Mouse (Mus musculus): Measurements from ENCODE around the gene Pigt. TPM values are rescaled to one million over a fixed set of nuclear protein-coding genes. Genes with fewer than 3 reads are reported as not detected.

The Pigt gene
- polyA plus RNA-seq, 1 experiment: 73.6 TPM

DNA sequence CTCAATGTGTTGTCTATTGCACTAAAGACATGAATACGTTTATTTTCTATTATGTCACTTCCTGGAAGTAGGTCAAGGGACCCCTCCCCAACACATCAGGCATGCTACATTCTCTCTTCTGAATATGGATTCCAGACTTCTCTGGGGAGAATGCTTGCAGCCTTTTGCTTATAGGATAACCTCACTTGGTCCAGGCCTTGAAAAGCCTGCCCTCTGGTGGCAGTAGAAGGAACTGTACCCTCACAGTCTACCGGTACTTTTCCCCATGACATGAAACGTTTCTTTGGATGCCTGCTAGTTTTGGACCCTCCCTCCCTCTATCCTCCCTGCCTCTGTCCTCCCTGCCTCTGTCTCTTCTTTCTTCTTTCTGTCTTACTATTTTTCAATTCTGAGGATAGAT lies 33.8 kb downstream of the Pigt start:
- TF ChIP-seq POLR2A (IDR thresholded peaks at IDR 0.05; ENCODE audit: extremely low read depth, insufficient read depth, low read length) (no peak), CTCF (IDR thresholded peaks at IDR 0.05; ENCODE audit: extremely low read depth, insufficient read depth, low read length) (peak; percentile 86)
- Histone ChIP-seq H3K4me3 (ENCODE audit: insufficient read depth, low read length) (no peak overlapping the region), H3K27ac (ENCODE audit: insufficient read depth, low read length) (no peak overlapping the region)

DNA sequence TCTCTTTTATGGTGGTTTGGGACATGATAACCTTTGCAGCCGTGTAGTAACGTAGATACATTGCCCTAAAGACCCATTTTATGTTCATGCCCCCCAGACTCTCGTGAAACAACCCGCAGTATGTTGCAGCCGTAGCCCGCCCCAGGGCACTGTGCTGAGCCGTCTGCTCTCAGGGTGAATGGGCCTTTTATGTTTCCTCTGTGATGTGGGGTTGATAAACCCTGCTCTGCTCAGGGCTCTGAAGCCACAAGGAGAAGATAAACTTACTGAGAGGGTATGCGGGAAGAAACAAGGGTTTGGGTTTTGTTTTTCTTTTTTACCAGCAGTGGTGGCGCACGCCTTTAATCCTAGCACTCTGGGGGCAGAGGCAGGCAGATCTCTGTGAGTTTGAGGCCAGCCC lies 37.0 kb downstream of the Pigt start:
- TF ChIP-seq POLR2A (IDR thresholded peaks at IDR 0.05; ENCODE audit: extremely low read depth, insufficient read depth, low read length): no peak
- no peak for TF ChIP-seq CTCF (IDR thresholded peaks at IDR 0.05; ENCODE audit: extremely low read depth, insufficient read depth, low read length)
- H3K4me3 ChIP-seq (ENCODE audit: insufficient read depth, low read length): no peak overlapping the region
- H3K4me1 ChIP-seq (ENCODE audit: control insufficient read depth, insufficient read depth, low read length): no peaks in the 10 kb centered on the region
- H3K27ac ChIP-seq (ENCODE audit: insufficient read depth, low read length): no peak overlapping the region

More for the DNA sequence above, 33.8 kb downstream of the Pigt start:
- no peaks in the 10 kb centered on the region for H3K4me1 ChIP-seq (ENCODE audit: control insufficient read depth, insufficient read depth, low read length)

GRCm38 (mm10) chr2:164537003-164537402 lies 39.7 kb downstream of the Pigt start:
- TF ChIP-seq POLR2A (IDR thresholded peaks at IDR 0.05; ENCODE audit: extremely low read depth, insufficient read depth, low read length) (no peak), CTCF (IDR thresholded peaks at IDR 0.05; ENCODE audit: extremely low read depth, insufficient read depth, low read length) (no peak)
- Histone ChIP-seq H3K4me1 (ENCODE audit: control insufficient read depth, insufficient read depth, low read length) (no peaks in the 10 kb centered on the region), H3K27ac (ENCODE audit: insufficient read depth, low read length) (no peak overlapping the region), H3K4me3 (ENCODE audit: insufficient read depth, low read length) (no peak overlapping the region)

GRCm38 (mm10) chr2:164540652-164541427 lies 43.5 kb downstream of the Pigt start:
- Histone ChIP-seq H3K4me1 (ENCODE audit: control insufficient read depth, insufficient read depth, low read length) (no peaks in the 10 kb centered on the region), H3K27ac (ENCODE audit: insufficient read depth, low read length) (no peak overlapping the region), H3K4me3 (ENCODE audit: insufficient read depth, low read length) (no peak overlapping the region)
- TF ChIP-seq CTCF (IDR thresholded peaks at IDR 0.05; ENCODE audit: extremely low read depth, insufficient read depth, low read length): no peak

DNA sequence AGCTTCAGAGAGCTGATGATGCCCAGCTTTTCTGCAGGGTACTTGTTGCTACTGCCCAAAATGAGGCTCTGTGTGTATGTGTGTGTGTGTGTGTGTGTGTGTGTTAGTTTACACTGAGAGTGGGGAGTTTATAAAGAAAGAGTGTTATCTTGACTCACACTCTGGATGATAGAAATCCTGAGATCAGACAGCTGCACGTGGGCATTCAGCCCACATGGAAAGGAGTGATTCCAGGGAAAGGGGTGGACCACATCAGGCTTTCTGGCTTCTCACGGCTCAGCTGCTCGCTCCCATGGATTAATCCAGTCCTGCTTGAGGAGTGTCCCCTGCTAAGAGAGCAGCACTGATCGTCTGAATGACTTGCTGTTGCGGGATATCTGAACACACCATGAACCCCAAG lies 44.8 kb downstream of the Pigt start:
- H3K27ac ChIP-seq (ENCODE audit: insufficient read depth, low read length): no peak overlapping the region
- no peaks in the 10 kb centered on the region for H3K4me1 ChIP-seq (ENCODE audit: control insufficient read depth, insufficient read depth, low read length)
- TF ChIP-seq POLR2A (IDR thresholded peaks at IDR 0.05; ENCODE audit: extremely low read depth, insufficient read depth, low read length): no peak
- no peak for TF ChIP-seq CTCF (IDR thresholded peaks at IDR 0.05; ENCODE audit: extremely low read depth, insufficient read depth, low read length)

GRCm38 (mm10) chr2:164542598-164542997 lies 45.3 kb downstream of the Pigt start:
- Histone ChIP-seq H3K27ac (ENCODE audit: insufficient read depth, low read length) (no peak overlapping the region), H3K4me3 (ENCODE audit: insufficient read depth, low read length) (no peak overlapping the region), H3K4me1 (ENCODE audit: control insufficient read depth, insufficient read depth, low read length) (no peaks in the 10 kb centered on the region)
- no peak for TF ChIP-seq POLR2A (IDR thresholded peaks at IDR 0.05; ENCODE audit: extremely low read depth, insufficient read depth, low read length)
- TF ChIP-seq CTCF (IDR thresholded peaks at IDR 0.05; ENCODE audit: extremely low read depth, insufficient read depth, low read length): no peak

More for the DNA sequence above, 44.8 kb downstream of the Pigt start:
- H3K4me3 ChIP-seq (ENCODE audit: insufficient read depth, low read length): no peak overlapping the region

- Histone ChIP-seq H3K4me1 (ENCODE audit: control insufficient read depth, insufficient read depth, low read length) (no peaks in the 10 kb centered on the region), H3K27ac (ENCODE audit: insufficient read depth, low read length) (no peak overlapping the region), H3K4me3 (ENCODE audit: insufficient read depth, low read length) (no peak overlapping the region)
- no peak for TF ChIP-seq CTCF (IDR thresholded peaks at IDR 0.05; ENCODE audit: extremely low read depth, insufficient read depth, low read length)
- no peak for TF ChIP-seq POLR2A (IDR thresholded peaks at IDR 0.05; ENCODE audit: extremely low read depth, insufficient read depth, low read length)
Measured at GRCm38 (mm10) chr2:164543745-164544144, 46.4 kb downstream of the Pigt start.

- TF ChIP-seq CTCF (IDR thresholded peaks at IDR 0.05; ENCODE audit: extremely low read depth, insufficient read depth, low read length): no peak
- Histone ChIP-seq H3K4me3 (ENCODE audit: insufficient read depth, low read length) (no peak overlapping the region), H3K4me1 (ENCODE audit: control insufficient read depth, insufficient read depth, low read length) (no peaks in the 10 kb centered on the region), H3K27ac (ENCODE audit: insufficient read depth, low read length) (no peak overlapping the region)
Measured at GRCm38 (mm10) chr2:164544454-164545097, 47.3 kb downstream of the Pigt start.

DNA sequence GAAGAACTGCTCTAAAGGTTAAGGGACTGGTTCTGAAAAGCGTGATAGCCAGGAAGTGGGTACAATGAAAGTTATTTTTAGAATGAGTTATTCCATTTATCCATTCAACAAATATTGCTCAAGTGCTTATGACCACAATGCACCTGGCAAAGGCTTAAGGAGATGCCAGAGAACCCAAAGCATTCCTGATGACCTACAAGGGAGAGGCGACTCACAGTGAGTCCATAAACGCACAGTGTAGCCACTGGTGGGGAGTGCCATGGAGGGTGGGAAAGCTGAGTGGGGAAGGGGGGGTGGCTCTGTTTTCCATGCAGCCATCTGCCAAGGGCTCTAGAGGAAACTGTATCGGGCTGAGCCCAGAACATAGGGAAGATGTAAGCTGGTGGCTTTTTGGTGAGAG lies 52.0 kb downstream of the Pigt start:
- Histone ChIP-seq H3K4me3 (ENCODE audit: insufficient read depth, low read length) (no peak overlapping the region), H3K4me1 (ENCODE audit: control insufficient read depth, insufficient read depth, low read length) (no peaks in the 10 kb centered on the region), H3K27ac (ENCODE audit: insufficient read depth, low read length) (no peak overlapping the region)
- no peak for TF ChIP-seq POLR2A (IDR thresholded peaks at IDR 0.05; ENCODE audit: extremely low read depth, insufficient read depth, low read length)
- no peak for TF ChIP-seq CTCF (IDR thresholded peaks at IDR 0.05; ENCODE audit: extremely low read depth, insufficient read depth, low read length)

Measured in cortical plate, adult 2 months (tissue).